In genomic region chr11:96177546-96178174, GRCm38 (mm10) we compare ENCODE assay signal across 26 mouse cellular contexts. TPM values are rescaled to one million over a fixed set of nuclear protein-coding genes. Genes with fewer than 3 reads are reported as not detected.
DNase-seq lines count a peak whose midpoint lies in the region; ATAC-seq lines count a peak whose summit lies in the region.
"Had no signal": no experiment of that assay in that cellular context is flagged by ENCODE, and none has a peak within 500 bp of the region (broad histone marks: within the 10 kb centered on the region; RNA-seq: fewer than 3 reads in every experiment).

No protein-coding gene starts in this region.

- H3K36me3 ChIP-seq in intestine, embryonic 14.5 days (ENCODE audit: control insufficient read depth, insufficient read depth, low read length) = no peaks in the 10 kb centered on the region
- H3K36me3 ChIP-seq in intestine, embryonic 15.5 days = no peaks in the 10 kb centered on the region
- H3K36me3 ChIP-seq in neural tube, embryonic 15.5 days = no peaks in the 10 kb centered on the region
- H3K36me3 ChIP-seq in neural tube, embryonic 12.5 days = no peaks in the 10 kb centered on the region
- H3K36me3 ChIP-seq: embryonic facial prominence, embryonic 12.5 days; heart, embryonic 10.5 days; kidney, embryonic 15.5 days had no signal

- ATAC-seq in intestine, embryonic 14.5 days (replicated peaks; ENCODE audit: low FRiP score, low TSS enrichment, low read depth) = no peak
- no peak for ATAC-seq in intestine, embryonic 15.5 days
- ATAC-seq in neural tube, embryonic 15.5 days (ENCODE audit: low FRiP score) = no peak
- no peak for ATAC-seq in neural tube, embryonic 12.5 days (ENCODE audit: low FRiP score, low read depth)
- ATAC-seq in inflammation-experienced regulatory T-cells, adult 6 months = no peak
- ATAC-seq: activated CD4-positive, CD25-positive, alpha-beta regulatory T cell, adult 4 months; forebrain, embryonic 14.5 days had no signal

- peak; percentile 50 for DNase-seq in embryo, embryonic 10.5 days (ENCODE audit: low spot score)
- DNase-seq in embryo, embryonic 10 days (ENCODE audit: low spot score) = no peak
- DNase-seq in intestine, embryonic 14.5 days (ENCODE audit: low spot score) = peak; percentile 74
- peak; percentile 77 for DNase-seq in neural tube, embryonic 10.5 days (ENCODE audit: extremely low spot score, low spot score)
- DNase-seq: adrenal gland, adult 8-10 months; cerebellum, adult 18-20 months; cerebellum, postnatal 25 days; gastrocnemius, postnatal 10 days; layer of hippocampus, adult 9-11 months; lung, postnatal 4 days; thymus, adult 18-20 months; thymus, postnatal 36 days had no signal

- H3K4me3 ChIP-seq in intestine, embryonic 14.5 days (ENCODE audit: low read depth, low read length) = no peak overlapping the region
- H3K4me3 ChIP-seq in intestine, embryonic 15.5 days (replicated peaks) = no peak overlapping the region
- no peak overlapping the region for H3K4me3 ChIP-seq in neural tube, embryonic 15.5 days (replicated peaks)
- peak overlapping the region; percentile 7 for H3K4me3 ChIP-seq in neural tube, embryonic 12.5 days
- H3K4me3 ChIP-seq: embryonic facial prominence, embryonic 12.5 days; erythroblast, embryonic 14.5 days; heart, embryonic 10.5 days; kidney, embryonic 15.5 days had no signal

- WGBS in intestine, embryonic 14.5 days = under 1% methylated on average over 27 of the region's 27 CpGs
- 1% methylated on average over 27 of the region's 27 CpGs for WGBS in intestine, embryonic 15.5 days
- WGBS in neural tube, embryonic 15.5 days = 0% methylated on average over 27 of the region's 27 CpGs
- under 1% methylated on average over 27 of the region's 27 CpGs for WGBS in neural tube, embryonic 12.5 days

- peaks cover 99% of the 10 kb centered on the region for H3K27me3 ChIP-seq in intestine, embryonic 14.5 days (replicated peaks; ENCODE audit: control insufficient read depth, insufficient read depth, low read length)
- peaks cover 91% of the 10 kb centered on the region for H3K27me3 ChIP-seq in intestine, embryonic 15.5 days (replicated peaks)
- peaks cover 93% of the 10 kb centered on the region for H3K27me3 ChIP-seq in neural tube, embryonic 15.5 days (replicated peaks)
- peaks cover 92% of the 10 kb centered on the region for H3K27me3 ChIP-seq in neural tube, embryonic 12.5 days (replicated peaks)

- no peak overlapping the region for H3K27ac ChIP-seq in intestine, embryonic 14.5 days (ENCODE audit: low read depth)
- H3K27ac ChIP-seq in intestine, embryonic 15.5 days = no peak overlapping the region
- H3K27ac ChIP-seq in neural tube, embryonic 15.5 days (replicated peaks) = no peak overlapping the region
- H3K27ac ChIP-seq in neural tube, embryonic 12.5 days = no peak overlapping the region
- H3K27ac ChIP-seq: embryonic facial prominence, embryonic 12.5 days; heart, embryonic 10.5 days; kidney, embryonic 15.5 days had no signal

- H3K9ac ChIP-seq in intestine, embryonic 14.5 days (ENCODE audit: low read length) = no peak overlapping the region
- H3K9ac ChIP-seq in intestine, embryonic 15.5 days = no peak overlapping the region
- H3K9ac ChIP-seq in neural tube, embryonic 15.5 days (replicated peaks) = no peak overlapping the region
- no peak overlapping the region for H3K9ac ChIP-seq in neural tube, embryonic 12.5 days
- H3K9ac ChIP-seq: embryonic facial prominence, embryonic 12.5 days; kidney, embryonic 15.5 days had no signal

- H3K4me2 ChIP-seq in intestine, embryonic 14.5 days (ENCODE audit: low read length) = no peak overlapping the region
- no peak overlapping the region for H3K4me2 ChIP-seq in intestine, embryonic 15.5 days (replicated peaks)
- H3K4me2 ChIP-seq in neural tube, embryonic 15.5 days = no peak overlapping the region
- H3K4me2 ChIP-seq in neural tube, embryonic 12.5 days (replicated peaks) = 0 out of 2 replicates have a peak overlapping the region, but pooled peaks have one; percentile 10
- H3K4me2 ChIP-seq: embryonic facial prominence, embryonic 12.5 days; kidney, embryonic 15.5 days had no signal

- 0 out of 2 replicates have a peak, but pooled peaks cover under 1% of the 10 kb centered on the region for H3K9me3 ChIP-seq in intestine, embryonic 14.5 days (ENCODE audit: control insufficient read depth, low read length)
- no peaks in the 10 kb centered on the region; the same call in 1 of the 2 replicates for H3K9me3 ChIP-seq in intestine, embryonic 15.5 days
- H3K9me3 ChIP-seq in neural tube, embryonic 15.5 days (replicated peaks) = no peaks in the 10 kb centered on the region
- 0 out of 2 replicates have a peak, but pooled peaks cover 3% of the 10 kb centered on the region for H3K9me3 ChIP-seq in neural tube, embryonic 12.5 days
- H3K9me3 ChIP-seq: heart, embryonic 10.5 days; kidney, embryonic 15.5 days had no signal

- no peaks in the 10 kb centered on the region for H3K4me1 ChIP-seq in intestine, embryonic 14.5 days (replicated peaks; ENCODE audit: control insufficient read depth, insufficient read depth, low read length)
- peaks cover 5% of the 10 kb centered on the region; the same call in 1 of the 2 replicates for H3K4me1 ChIP-seq in intestine, embryonic 15.5 days (replicated peaks)
- H3K4me1 ChIP-seq in neural tube, embryonic 15.5 days = no peaks in the 10 kb centered on the region
- no peaks in the 10 kb centered on the region; the same call in 1 of the 2 replicates for H3K4me1 ChIP-seq in neural tube, embryonic 12.5 days
- H3K4me1 ChIP-seq: embryonic facial prominence, embryonic 12.5 days had no signal

RNA-seq across cellular contexts. Expression of gene Hoxb13, which starts 16.5 kb away (rescaled TPM):
- not detected in 2 replicates for polyA plus RNA-seq in intestine, embryonic 14.5 days (2014; fragmentation: Nextera tagmentation; extraction: Ambion mirVana)
- polyA plus RNA-seq in intestine, embryonic 15.5 days (2015; fragmentation: Nextera tagmentation; extraction: Ambion mirVana) = 2.3 and 3.6 TPM in 2 replicates
- polyA plus RNA-seq in neural tube, embryonic 15.5 days (2015; fragmentation: Nextera tagmentation; extraction: Ambion mirVana) = 0.15 and 1.9 TPM in 2 replicates
- polyA plus RNA-seq in neural tube, embryonic 12.5 days (2016; fragmentation: Nextera tagmentation; extraction: Ambion mirVana) = 1.1 and 7.6 TPM in 2 replicates
- polyA plus RNA-seq in inflammation-experienced regulatory T-cells, adult 6 months (2017; shearing (Covaris generic)) = not detected
- polyA plus RNA-seq: activated CD4-positive, CD25-positive, alpha-beta regulatory T cell, adult 4 months; embryonic facial prominence, embryonic 12.5 days; forebrain, embryonic 14.5 days; heart, embryonic 10.5 days; liver, embryonic 16.5 days; stomach, embryonic 16.5 days had no signal

RNA-seq across cellular contexts. Expression of gene Ttll6, which starts 44.1 kb away (rescaled TPM):
- polyA plus RNA-seq in intestine, embryonic 14.5 days (2014; fragmentation: Nextera tagmentation; extraction: Ambion mirVana) = 0.15 and 0.22 TPM in 2 replicates
- polyA plus RNA-seq in intestine, embryonic 15.5 days (2015; fragmentation: Nextera tagmentation; extraction: Ambion mirVana) = 0.37 and 0.40 TPM in 2 replicates
- 0.23 and 0.46 TPM in 2 replicates for polyA plus RNA-seq in neural tube, embryonic 15.5 days (2015; fragmentation: Nextera tagmentation; extraction: Ambion mirVana)
- polyA plus RNA-seq in neural tube, embryonic 12.5 days (2016; fragmentation: Nextera tagmentation; extraction: Ambion mirVana) = not detected in 2 replicates
- not detected for polyA plus RNA-seq in inflammation-experienced regulatory T-cells, adult 6 months (2017; shearing (Covaris generic))
- polyA plus RNA-seq: erythroblast, embryonic 14.5 days; heart, embryonic 10.5 days; kidney, embryonic 15.5 days; liver, adult 2 months; liver, embryonic 16.5 days; small intestine, adult 2 months had no signal
